Mouse (Mus musculus) liver, embryonic 12.5 days (tissue): ENCODE data around the gene Meis2. TPM values are rescaled to one million over a fixed set of nuclear protein-coding genes. Genes with fewer than 3 reads are reported as not detected.

Source experiments
- ATAC-seq: fragments of 200-750 bp; cut with Nextera tagmentation; 2 replicates; pipeline ENCODE4 v1.8.0; 2017; ENCODE audit warnings: moderate number of reproducible peaks, mild to moderate bottlenecking, moderate library complexity
- H3K27ac ChIP-seq: fragments of 300-500 bp; sonication (generic); 2 replicates; pipeline ENCODE4 v1.5.1; 2016; ENCODE audit warnings: mild to moderate bottlenecking
- H3K27me3 ChIP-seq: fragments of 300-500 bp; sonication (generic); replicated peaks from 2 replicates; pipeline ENCODE4 v1.6.1; 2016; ENCODE audit warnings: mild to moderate bottlenecking, moderate library complexity
- H3K36me3 ChIP-seq: fragments of 300-500 bp; sonication (generic); 2 replicates; pipeline ENCODE4 v1.6.1; 2016; ENCODE audit warnings: mild to moderate bottlenecking, moderate library complexity
- H3K4me1 ChIP-seq: fragments of 300-500 bp; sonication (generic); 2 replicates; pipeline ENCODE4 v1.6.1; 2016
- H3K4me2 ChIP-seq: fragments of 300-500 bp; sonication (generic); 2 replicates; pipeline ENCODE4 v1.6.1; 2016; ENCODE audit warnings: mild to moderate bottlenecking, moderate library complexity
- H3K4me3 ChIP-seq: fragments of 300-500 bp; sonication (generic); 2 replicates; pipeline ENCODE4 v1.5.1; 2016; ENCODE audit warnings: mild to moderate bottlenecking, moderate library complexity
- H3K9ac ChIP-seq: fragments of 300-500 bp; sonication (generic); 2 replicates; pipeline ENCODE4 v1.6.1; 2016; ENCODE audit warnings: mild to moderate bottlenecking, moderate library complexity
- H3K9me3 ChIP-seq: fragments of 300-500 bp; sonication (generic); replicated peaks from 2 replicates; pipeline ENCODE4 v1.6.1; 2016; ENCODE audit warnings: mild to moderate bottlenecking, moderate library complexity
- WGBS: fragments of 180-500 bp; shearing (Covaris S2); methylation state at CpG from one replicate; pipeline ENCODE4 v1.1.7; 2016; ENCODE audit not compliant: insufficient replicate concordance; 5-methylcytosine and 5-hydroxymethylcytosine counted together
- polyA plus RNA-seq: library from polyadenylated mRNA; unstranded; fragments of >200 nt; fragmentation: Nextera tagmentation; extraction: Ambion mirVana; gene quantifications from 2 replicates; pipeline ENCODE4 v1.2.1, GENCODE M21; 2016

Gene Meis2
- polyA plus RNA-seq, 1 experiment from 2014 or later: 5.9 TPM

- no peaks in the 10 kb centered on the region for H3K36me3 ChIP-seq
- no peak overlapping the region for H3K9ac ChIP-seq
- no peak overlapping the region for H3K27ac ChIP-seq
- no peak for ATAC-seq
- H3K9me3 ChIP-seq: no peaks in the 10 kb centered on the region
- H3K4me2 ChIP-seq: no peak overlapping the region
- no peaks in the 10 kb centered on the region for H3K4me1 ChIP-seq
- no peak overlapping the region for H3K4me3 ChIP-seq
- H3K27me3 ChIP-seq: no peaks in the 10 kb centered on the region
Measured at GRCm38 (mm10) chr2:115980490-115980889, 85.1 kb downstream of the Meis2 start.

GRCm38 (mm10) chr2:115979683-115980476, 85.8 kb downstream of the Meis2 start:
- H3K36me3 ChIP-seq: no peaks in the 10 kb centered on the region
- H3K27ac ChIP-seq: no peak overlapping the region
- WGBS: 65% methylated on average over 14 of the region's 14 CpGs
- H3K27me3 ChIP-seq: no peaks in the 10 kb centered on the region
- ATAC-seq: no peak
- no peak overlapping the region for H3K4me2 ChIP-seq
- H3K4me3 ChIP-seq: no peak overlapping the region
- no peaks in the 10 kb centered on the region for H3K4me1 ChIP-seq
- H3K9ac ChIP-seq: no peak overlapping the region
- H3K9me3 ChIP-seq: no peaks in the 10 kb centered on the region

GRCm38 (mm10) chr2:115978666-115979065, 87.0 kb downstream of the Meis2 start:
- Histone ChIP-seq H3K27ac (no peak overlapping the region), H3K4me2 (no peak overlapping the region), H3K4me1 (no peaks in the 10 kb centered on the region), H3K36me3 (no peaks in the 10 kb centered on the region), H3K27me3 (no peaks in the 10 kb centered on the region), H3K9ac (no peak overlapping the region), H3K9me3 (no peaks in the 10 kb centered on the region), H3K4me3 (no peak overlapping the region)
- ATAC-seq: no peak
- WGBS: 31% methylated on average over 5 of the region's 5 CpGs

GRCm38 (mm10) chr2:115971296-115971805, 94.3 kb downstream of the Meis2 start:
- Histone ChIP-seq H3K4me2 (no peak overlapping the region), H3K27me3 (no peaks in the 10 kb centered on the region), H3K9ac (no peak overlapping the region), H3K4me1 (no peaks in the 10 kb centered on the region), H3K4me3 (no peak overlapping the region), H3K27ac (no peak overlapping the region), H3K9me3 (no peaks in the 10 kb centered on the region), H3K36me3 (no peaks in the 10 kb centered on the region)
- no peak for ATAC-seq
- 70% methylated on average over 3 of the region's 3 CpGs for WGBS

- Histone ChIP-seq H3K9ac (no peak overlapping the region), H3K36me3 (no peaks in the 10 kb centered on the region), H3K4me2 (no peak overlapping the region), H3K4me1 (no peaks in the 10 kb centered on the region), H3K27ac (no peak overlapping the region), H3K9me3 (no peaks in the 10 kb centered on the region), H3K4me3 (no peak overlapping the region), H3K27me3 (no peaks in the 10 kb centered on the region)
- WGBS: 70% methylated on average over 9 of the region's 9 CpGs
- ATAC-seq: no peak
Measured at GRCm38 (mm10) chr2:115970091-115970820, 95.4 kb downstream of the Meis2 start.

- no peak overlapping the region for H3K4me2 ChIP-seq
- ATAC-seq: no peak
- no peaks in the 10 kb centered on the region for H3K27me3 ChIP-seq
- H3K27ac ChIP-seq: no peak overlapping the region
- no peak overlapping the region for H3K9ac ChIP-seq
- H3K36me3 ChIP-seq: no peaks in the 10 kb centered on the region
- no peaks in the 10 kb centered on the region for H3K4me1 ChIP-seq
- WGBS: 40% methylated on average over 8 of the region's 8 CpGs
- H3K9me3 ChIP-seq: no peaks in the 10 kb centered on the region
- no peak overlapping the region for H3K4me3 ChIP-seq
Measured at GRCm38 (mm10) chr2:115969201-115969600, 96.4 kb downstream of the Meis2 start.

- Histone ChIP-seq H3K9ac (no peak overlapping the region), H3K4me3 (no peak overlapping the region), H3K4me1 (no peaks in the 10 kb centered on the region), H3K9me3 (no peaks in the 10 kb centered on the region), H3K4me2 (no peak overlapping the region), H3K27ac (no peak overlapping the region), H3K27me3 (no peaks in the 10 kb centered on the region), H3K36me3 (no peaks in the 10 kb centered on the region)
- 63% methylated on average over 3 of the region's 3 CpGs for WGBS
- ATAC-seq: no peak
Measured at GRCm38 (mm10) chr2:115964911-115965310, 100.7 kb downstream of the Meis2 start.

- Histone ChIP-seq H3K4me3 (no peak overlapping the region), H3K4me1 (no peaks in the 10 kb centered on the region), H3K4me2 (no peak overlapping the region), H3K9ac (no peak overlapping the region), H3K27me3 (no peaks in the 10 kb centered on the region), H3K9me3 (no peaks in the 10 kb centered on the region), H3K36me3 (no peaks in the 10 kb centered on the region), H3K27ac (no peak overlapping the region)
- 31% methylated on average over 5 of the region's 5 CpGs for WGBS
- ATAC-seq: no peak
Measured at GRCm38 (mm10) chr2:115963293-115963835, 102.3 kb downstream of the Meis2 start.

- no peak overlapping the region for H3K27ac ChIP-seq
- H3K4me3 ChIP-seq: no peak overlapping the region
- H3K4me2 ChIP-seq: no peak overlapping the region
- no peaks in the 10 kb centered on the region for H3K27me3 ChIP-seq
- no peaks in the 10 kb centered on the region for H3K9me3 ChIP-seq
- no peak for ATAC-seq
- H3K4me1 ChIP-seq: no peaks in the 10 kb centered on the region
- H3K36me3 ChIP-seq: no peaks in the 10 kb centered on the region
- no peak overlapping the region for H3K9ac ChIP-seq
- WGBS: 62% methylated on average over 3 of the region's 3 CpGs
Measured at GRCm38 (mm10) chr2:115962728-115963127, 102.9 kb downstream of the Meis2 start.

GRCm38 (mm10) chr2:115962113-115962512, 103.5 kb downstream of the Meis2 start:
- WGBS: 56% methylated on average over 2 of the region's 2 CpGs
- no peaks in the 10 kb centered on the region for H3K9me3 ChIP-seq

GRCm38 (mm10) chr2:115960615-115961014, 105.0 kb downstream of the Meis2 start:
- H3K9me3 ChIP-seq: no peaks in the 10 kb centered on the region
- no peak overlapping the region for H3K4me3 ChIP-seq
- no peaks in the 10 kb centered on the region for H3K36me3 ChIP-seq
- ATAC-seq: no peak
- no peak overlapping the region for H3K9ac ChIP-seq
- no peak overlapping the region for H3K4me2 ChIP-seq
- no peak overlapping the region for H3K27ac ChIP-seq
- 74% methylated on average over 7 of the region's 7 CpGs for WGBS
- no peaks in the 10 kb centered on the region for H3K27me3 ChIP-seq
- peaks cover 4% of the 10 kb centered on the region; the same call in 1 of the 2 replicates for H3K4me1 ChIP-seq

More at GRCm38 (mm10) chr2:115962113-115962512, 103.5 kb downstream of the Meis2 start:
- Histone ChIP-seq H3K4me2 (no peak overlapping the region), H3K27ac (no peak overlapping the region), H3K9ac (no peak overlapping the region), H3K4me1 (no peaks in the 10 kb centered on the region), H3K4me3 (no peak overlapping the region), H3K27me3 (no peaks in the 10 kb centered on the region), H3K36me3 (no peaks in the 10 kb centered on the region)
- no peak for ATAC-seq

GRCm38 (mm10) chr2:115956786-115957185, 108.9 kb downstream of the Meis2 start:
- Histone ChIP-seq H3K9ac (no peak overlapping the region), H3K4me2 (no peak overlapping the region)

More at GRCm38 (mm10) chr2:115956786-115957185, 108.9 kb downstream of the Meis2 start:
- Histone ChIP-seq H3K27me3 (no peaks in the 10 kb centered on the region), H3K4me3 (no peak overlapping the region), H3K27ac (no peak overlapping the region), H3K9me3 (no peaks in the 10 kb centered on the region), H3K4me1 (peaks cover 4% of the 10 kb centered on the region; the same call in 1 of the 2 replicates), H3K36me3 (no peaks in the 10 kb centered on the region)
- WGBS: 45% methylated on average over 2 of the region's 2 CpGs
- ATAC-seq: no peak
